7 mouse cellular contexts compared by ENCODE assay signal in the genomic region with DNA sequence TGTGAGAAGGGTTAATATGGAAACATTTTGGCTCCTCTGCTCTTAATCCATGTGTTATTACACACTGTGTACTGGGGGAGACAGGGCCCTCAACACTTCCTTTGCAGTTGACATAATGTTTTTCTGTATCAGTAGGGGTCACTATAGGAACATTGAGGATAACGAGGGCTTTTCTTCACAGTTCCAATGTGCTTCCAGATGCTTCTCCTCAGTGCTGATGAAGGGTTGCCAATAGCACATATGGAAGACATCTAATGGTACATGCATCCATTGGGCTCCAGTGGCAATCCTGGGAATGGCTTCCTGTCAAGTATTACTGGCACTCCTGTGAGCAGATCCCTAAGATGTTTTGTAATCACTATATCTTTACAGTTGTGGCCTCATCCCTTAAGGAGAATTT.
DNase-seq lines count a peak whose midpoint lies in the region; ATAC-seq and TF ChIP-seq lines count a peak whose summit lies in the region.

No protein-coding gene starts in this region.

- no peak overlapping the region for H3K27ac ChIP-seq in lung, postnatal 0 days (ENCODE audit: low read length)

- peak; percentile 85 for ATAC-seq in lung, postnatal 0 days

- H3K9me3 ChIP-seq in lung, postnatal 0 days (ENCODE audit: low read length) = no peaks in the 10 kb centered on the region

- H3K4me2 ChIP-seq in lung, postnatal 0 days (replicated peaks; ENCODE audit: low read depth, low read length) = no peak overlapping the region

- no peaks in the 10 kb centered on the region for H3K4me1 ChIP-seq in lung, postnatal 0 days (ENCODE audit: insufficient read depth, low read depth, low read length)

- WGBS in lung, postnatal 0 days = 36% methylated on average over 1 of the region's 1 CpGs

- peak; percentile 70 for TF ChIP-seq CTCF in lung, postnatal 0 days (IDR thresholded peaks at IDR 0.05)

- H3K9ac ChIP-seq in lung, postnatal 0 days (replicated peaks; ENCODE audit: low read depth) = no peak overlapping the region

- intact Hi-C loops in heart, postnatal 10 days (cut with DNase I) = no loop called here
- intact Hi-C loops in heart, postnatal 36 days (cut with DNase I) = loop anchor here (10.0 kb wide), 1 partner anchor 855 kb away; no protein-coding TSS in a partner anchor

- H3K27me3 ChIP-seq in lung, postnatal 0 days (replicated peaks; ENCODE audit: insufficient read depth, low read length) = no peaks in the 10 kb centered on the region

- no peaks in the 10 kb centered on the region for H3K36me3 ChIP-seq in lung, postnatal 0 days (ENCODE audit: insufficient read depth, low read length)

- DNase-seq in heart, postnatal 10 days = peak; percentile 27 to 38
- no peak for DNase-seq in heart, postnatal 36 days
- peak; percentile 8 for DNase-seq in A20 (ENCODE audit: low read depth, low spot score)
- DNase-seq in NIH3T3 (ENCODE audit: low read depth) = peak; percentile 5
- DNase-seq in lung, postnatal 0 days (ENCODE audit: low spot score) = peak; percentile 86
- no peak for DNase-seq in adrenal gland, adult 8-10 months
- no peak for DNase-seq in right cerebral cortex, postnatal 36 days (ENCODE audit: low spot score in 2 of 2)

- no peak overlapping the region for H3K4me3 ChIP-seq in lung, postnatal 0 days (ENCODE audit: low read depth, low read length)

- peak; percentile 71 for TF ChIP-seq EP300 in lung, postnatal 0 days (IDR thresholded peaks at IDR 0.05)

Comparison
In these comparisons a context has a peak if more than half of its experiments do, and no peak if none do; other contexts are left out.
1. DNase-seq: peak in heart, postnatal 10 days (2 of 2), A20 (single experiment), NIH3T3 (single experiment) and lung, postnatal 0 days (single experiment); none in heart, postnatal 36 days (0 of 2), adrenal gland, adult 8-10 months (single experiment) and right cerebral cortex, postnatal 36 days (0 of 2).